Comparison of ENCODE assay signal across 8 mouse cellular contexts in the genomic region with DNA sequence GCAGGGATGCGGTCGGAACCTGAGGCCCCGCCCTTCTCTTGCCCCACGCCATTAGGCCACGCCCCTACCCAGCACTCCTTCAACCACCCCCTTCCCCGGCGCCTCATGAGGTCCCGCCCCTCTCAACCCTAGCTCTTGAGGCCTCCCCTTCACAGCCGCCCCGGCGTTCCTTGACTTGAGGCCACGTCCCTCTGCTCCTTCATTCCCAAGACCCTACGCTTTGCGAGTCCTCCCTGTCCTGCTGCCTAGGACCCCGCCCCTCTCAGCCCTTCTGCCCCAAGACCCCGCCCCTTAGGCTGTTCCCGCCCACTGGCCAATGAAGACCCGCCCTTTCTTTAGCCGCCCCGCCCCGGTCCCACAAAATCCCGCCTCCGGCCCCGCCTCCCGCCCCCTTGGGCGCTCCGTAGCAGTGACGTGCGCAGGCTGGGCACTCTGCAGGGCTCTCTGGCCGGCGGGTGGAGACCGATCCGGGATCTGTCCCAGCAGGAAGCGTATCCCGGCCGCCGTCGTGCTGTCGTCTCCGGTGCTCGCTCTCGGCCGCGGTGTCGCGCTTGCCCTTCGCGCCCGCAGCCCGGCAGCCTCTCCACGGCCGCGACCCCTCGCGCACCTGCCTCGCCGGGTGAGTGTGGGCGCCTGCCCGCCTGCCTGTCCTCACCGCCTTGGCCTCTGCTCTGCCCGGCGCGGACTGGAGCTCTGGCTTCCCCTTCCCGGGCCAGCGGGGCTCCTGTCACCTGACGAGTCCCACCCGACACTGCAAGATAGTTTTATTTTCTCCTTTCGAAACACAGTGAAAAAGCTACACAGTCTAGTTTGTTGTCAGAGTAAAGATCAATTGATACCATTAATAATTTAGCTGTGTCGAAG. TPM values are rescaled to one million over a fixed set of nuclear protein-coding genes. Genes with fewer than 3 reads are reported as not detected.
DNase-seq lines count a peak whose midpoint lies in the region; ATAC-seq and TF ChIP-seq lines count a peak whose summit lies in the region.

A gene (plus strand): TSS at position 421 of the 864 bp plus-strand sequence.

- TF ChIP-seq CTCF in embryonic fibroblast, embryonic 13.5 days (IDR thresholded peaks at IDR 0.05; ENCODE audit: borderline replicate concordance, insufficient read depth, low read length): no peak
- no peak for TF ChIP-seq CTCF in spleen, adult 2 months (IDR thresholded peaks at IDR 0.05; ENCODE audit: extremely low read depth, insufficient read depth, insufficient read length, insufficient replicate concordance)

- peak within 1 kb of the TSS; percentile 88 for H3K4me3 ChIP-seq in embryonic fibroblast, embryonic 13.5 days (ENCODE audit: insufficient read depth, low read length)
- peak within 1 kb of the TSS; percentile 78 for H3K4me3 ChIP-seq in kidney, embryonic 14.5 days (ENCODE audit: low read length)
- H3K4me3 ChIP-seq in limb, embryonic 14.5 days (replicated peaks; ENCODE audit: low read length): peak within 1 kb of the TSS; percentile 77
- H3K4me3 ChIP-seq in midbrain, embryonic 16.5 days (ENCODE audit: low read depth, low read length): peak within 1 kb of the TSS; percentile 82
- H3K4me3 ChIP-seq in spleen, adult 2 months (ENCODE audit: extremely low read depth, insufficient read depth, insufficient read length): peak within 1 kb of the TSS; percentile 77

- no peaks in the 10 kb centered on the region for H3K36me3 ChIP-seq in kidney, embryonic 14.5 days (ENCODE audit: control insufficient read depth, insufficient read depth, low read length)
- H3K36me3 ChIP-seq in limb, embryonic 14.5 days (ENCODE audit: control insufficient read depth, insufficient read depth, low read length): no peaks in the 10 kb centered on the region
- no peaks in the 10 kb centered on the region for H3K36me3 ChIP-seq in midbrain, embryonic 16.5 days (ENCODE audit: control insufficient read depth, insufficient read depth, low read length)
- no peaks in the 10 kb centered on the region for H3K36me3 ChIP-seq in spleen, adult 2 months (ENCODE audit: control insufficient read depth, insufficient read depth, low read length)

- H3K4me1 ChIP-seq in embryonic fibroblast, embryonic 13.5 days (ENCODE audit: control insufficient read depth, insufficient read depth, low read length): peaks cover 4% of the 10 kb centered on the region; the same call in 1 of the 2 replicates
- 0 out of 2 replicates have a peak, but pooled peaks cover 5% of the 10 kb centered on the region for H3K4me1 ChIP-seq in kidney, embryonic 14.5 days (ENCODE audit: control insufficient read depth, insufficient read depth, low read length)
- 0 out of 2 replicates have a peak, but pooled peaks cover 6% of the 10 kb centered on the region for H3K4me1 ChIP-seq in limb, embryonic 14.5 days (ENCODE audit: control insufficient read depth, insufficient read depth, low read length)
- H3K4me1 ChIP-seq in midbrain, embryonic 16.5 days (ENCODE audit: control insufficient read depth, insufficient read depth, low read length): peaks cover 5% of the 10 kb centered on the region; the same call in 1 of the 2 replicates
- peaks cover 7% of the 10 kb centered on the region for H3K4me1 ChIP-seq in spleen, adult 2 months (ENCODE audit: control insufficient read depth, insufficient read depth, insufficient read length)

- 1% methylated on average over 64 of the region's 69 CpGs for WGBS in kidney, embryonic 14.5 days
- under 1% methylated on average over 57 of the region's 69 CpGs for WGBS in limb, embryonic 14.5 days
- WGBS in midbrain, embryonic 16.5 days: under 1% methylated on average over 58 of the region's 69 CpGs
- under 1% methylated on average over 69 of the region's 69 CpGs for WGBS in spleen, adult 2 months

- H3K27ac ChIP-seq in embryonic fibroblast, embryonic 13.5 days (ENCODE audit: insufficient read depth, low read length): peak within 1 kb of the TSS; percentile 20; the same call in 1 of the 2 replicates
- peak within 1 kb of the TSS; percentile 82 for H3K27ac ChIP-seq in kidney, embryonic 14.5 days (ENCODE audit: low read depth, low read length)
- H3K27ac ChIP-seq in limb, embryonic 14.5 days (replicated peaks; ENCODE audit: low read depth, low read length): peak within 1 kb of the TSS; percentile 74
- H3K27ac ChIP-seq in midbrain, embryonic 16.5 days (ENCODE audit: low read length): peak within 1 kb of the TSS; percentile 80
- 0 out of 2 replicates have a peak within 1 kb of the TSS, but pooled peaks have one; percentile 10 for H3K27ac ChIP-seq in spleen, adult 2 months (ENCODE audit: insufficient read depth, low read length)

- peak; percentile 89 for DNase-seq in B cell, adult 2 months
- DNase-seq in brain, adult 2 months (ENCODE audit: low read depth, low spot score): peak; percentile 97
- DNase-seq in heart, adult 9 months (ENCODE audit: low spot score in 2 of 2): peak; percentile 94 to 95
- DNase-seq in limb, embryonic 14.5 days (ENCODE audit: low spot score): peak; percentile 82
- DNase-seq in spleen, adult 2 months (ENCODE audit: low read depth in 1 of 2, low spot score in 2 of 2): peak; percentile 63 to 80

- H3K27me3 ChIP-seq in kidney, embryonic 14.5 days (ENCODE audit: control insufficient read depth, insufficient read depth, low read length): no peaks in the 10 kb centered on the region
- H3K27me3 ChIP-seq in limb, embryonic 14.5 days (ENCODE audit: control insufficient read depth, insufficient read depth, low read length): no peaks in the 10 kb centered on the region
- H3K27me3 ChIP-seq in midbrain, embryonic 16.5 days (ENCODE audit: control insufficient read depth, insufficient read depth, low read depth, low read length): no peaks in the 10 kb centered on the region
- H3K27me3 ChIP-seq in spleen, adult 2 months (ENCODE audit: control insufficient read depth, insufficient read depth, low read length): 0 out of 2 replicates have a peak, but pooled peaks cover 1% of the 10 kb centered on the region

- peak; percentile 93 for TF ChIP-seq POLR2A in embryonic fibroblast, embryonic 13.5 days (IDR thresholded peaks at IDR 0.05; ENCODE audit: low read depth, low read length)
- TF ChIP-seq POLR2A in limb, embryonic 14.5 days (IDR thresholded peaks at IDR 0.05; ENCODE audit: borderline replicate concordance, extremely low read depth, insufficient read depth, insufficient read length): 0 out of 2 replicates have a peak, but pooled peaks have one; percentile 33
- TF ChIP-seq POLR2A in spleen, adult 2 months (IDR thresholded peaks at IDR 0.05; ENCODE audit: low read depth, low read length): no peak; the same call in 1 of the 2 replicates

- H3K9ac ChIP-seq in kidney, embryonic 14.5 days (ENCODE audit: low read depth, low read length): peak within 1 kb of the TSS; percentile 76
- H3K9ac ChIP-seq in limb, embryonic 14.5 days (ENCODE audit: low read depth, low read length, severe bottlenecking): peak within 1 kb of the TSS; percentile 71
- peak within 1 kb of the TSS; percentile 83 for H3K9ac ChIP-seq in midbrain, embryonic 16.5 days (ENCODE audit: low read depth, low read length)

- peak within 1 kb of the TSS; percentile 61 for H3K4me2 ChIP-seq in kidney, embryonic 14.5 days (replicated peaks; ENCODE audit: low read depth, low read length)
- H3K4me2 ChIP-seq in limb, embryonic 14.5 days (replicated peaks; ENCODE audit: low read depth, low read length, severe bottlenecking): peak within 1 kb of the TSS; percentile 88
- H3K4me2 ChIP-seq in midbrain, embryonic 16.5 days (ENCODE audit: low read length): peak within 1 kb of the TSS; percentile 74

- peak; percentile 98 for ATAC-seq in kidney, embryonic 14.5 days (ENCODE audit: low FRiP score, low TSS enrichment)
- peak; percentile 97 for ATAC-seq in limb, embryonic 14.5 days (ENCODE audit: low FRiP score, low read depth)
- peak; percentile 97 for ATAC-seq in midbrain, embryonic 16.5 days

- H3K9me3 ChIP-seq in kidney, embryonic 14.5 days (ENCODE audit: control insufficient read depth, low read length): no peaks in the 10 kb centered on the region
- no peaks in the 10 kb centered on the region for H3K9me3 ChIP-seq in limb, embryonic 14.5 days (ENCODE audit: control insufficient read depth, low read length)
- no peaks in the 10 kb centered on the region; the same call in 1 of the 2 replicates for H3K9me3 ChIP-seq in midbrain, embryonic 16.5 days (replicated peaks; ENCODE audit: control insufficient read depth, low read length, poor library complexity, severe bottlenecking)

RNA-seq across cellular contexts. Expression of the gene that starts here (rescaled TPM):
- 15.5 and 18.6 TPM in 2 replicates for polyA plus RNA-seq in embryonic fibroblast, embryonic 13.5 days (2011; ENCODE audit: insufficient read length, low read depth, missing spikeins)
- 22.1 and 60.8 TPM in 2 replicates for polyA plus RNA-seq in kidney, embryonic 14.5 days (2014; fragmentation: Nextera tagmentation; extraction: Ambion mirVana)
- 7.6 and 8.6 TPM in 2 replicates for polyA plus RNA-seq in limb, embryonic 14.5 days (2012; rRNA removed)
- 11.1 and 12.9 TPM in 2 replicates for polyA plus RNA-seq in limb, embryonic 14.5 days (2014; fragmentation: Nextera tagmentation; extraction: Ambion mirVana)
- 20.3 and 22.7 TPM in 2 replicates for polyA plus RNA-seq in midbrain, embryonic 16.5 days (2015; fragmentation: Nextera tagmentation; extraction: Ambion mirVana)
- 3.5 and 3.7 TPM in 2 replicates for polyA plus RNA-seq in spleen, adult 2 months (2012; rRNA removed)

Comparison
In these comparisons a context has a peak if more than half of its experiments do, and no peak if none do; other contexts are left out.
1. Peak in every context shown above with its lines: DNase-seq, ATAC-seq, H3K4me3 ChIP-seq and H3K27ac ChIP-seq.
2. H3K27ac ChIP-seq: peak in every context shown above with its lines; median percentile 82 in kidney, embryonic 14.5 days; 80 in midbrain, embryonic 16.5 days; 74 in limb, embryonic 14.5 days; 20 in embryonic fibroblast, embryonic 13.5 days; 10 in spleen, adult 2 months.